Mouse (Mus musculus) forebrain, embryonic 12.5 days (tissue): ENCODE measurements around the gene Sox9. TPM values are rescaled to one million over a fixed set of nuclear protein-coding genes. Genes with fewer than 3 reads are reported as not detected.

ENCODE experiments used
- ATAC-seq: fragments of 200-750 bp; cut with Nextera tagmentation; 2 replicates; pipeline ENCODE4 v1.8.0; 2017; ENCODE audit warnings: moderate TSS enrichment; ENCODE audit not compliant: low FRiP score
- H3K27ac ChIP-seq: fragments of 300-500 bp; sonication (generic); 2 replicates; pipeline ENCODE4 v1.5.1; 2016; ENCODE audit warnings: mild to moderate bottlenecking
- H3K27me3 ChIP-seq: fragments of 300-500 bp; sonication (generic); 2 replicates; pipeline ENCODE4 v1.6.1; 2016; ENCODE audit warnings: mild to moderate bottlenecking
- H3K36me3 ChIP-seq: fragments of 300-500 bp; sonication (generic); replicated peaks from 2 replicates; pipeline ENCODE4 v1.6.1; 2016; ENCODE audit warnings: mild to moderate bottlenecking
- H3K4me1 ChIP-seq: fragments of 300-500 bp; sonication (generic); 2 replicates; pipeline ENCODE4 v1.6.1; 2016
- H3K4me2 ChIP-seq: fragments of 300-500 bp; sonication (generic); 2 replicates; pipeline ENCODE4 v1.6.1; 2016; ENCODE audit warnings: mild to moderate bottlenecking, moderate library complexity
- H3K4me3 ChIP-seq: fragments of 300-500 bp; sonication (generic); replicated peaks from 2 replicates; pipeline ENCODE4 v1.5.1; 2016; ENCODE audit warnings: mild to moderate bottlenecking
- H3K9ac ChIP-seq: fragments of 300-500 bp; sonication (generic); 2 replicates; pipeline ENCODE4 v1.6.1; 2016; ENCODE audit warnings: mild to moderate bottlenecking
- H3K9me3 ChIP-seq: fragments of 300-500 bp; sonication (generic); 2 replicates; pipeline ENCODE4 v1.6.1; 2016
- WGBS: fragments of 180-500 bp; shearing (Covaris S2); methylation state at CpG from one replicate; pipeline ENCODE4 v1.1.7; 2016; 5-methylcytosine and 5-hydroxymethylcytosine counted together
- polyA plus RNA-seq: library from polyadenylated mRNA; unstranded; fragments of >200 nt; fragmentation: Nextera tagmentation; extraction: Ambion mirVana; gene quantifications from 2 replicates; pipeline ENCODE4 v1.2.1, GENCODE M21; 2016

Sox9 gene
- polyA plus RNA-seq, 1 experiment from 2014 or later = 152 TPM

GRCm38 (mm10) chr11:112835468-112836092 lies 53.6 kb downstream of the Sox9 start:
- Histone ChIP-seq H3K9me3 (no peaks in the 10 kb centered on the region), H3K4me3 (no peak overlapping the region), H3K9ac (no peak overlapping the region), H3K4me1 (peaks cover 36% of the 10 kb centered on the region), H3K36me3 (no peaks in the 10 kb centered on the region), H3K27ac (no peak overlapping the region), H3K4me2 (no peak overlapping the region), H3K27me3 (no peaks in the 10 kb centered on the region)
- WGBS = 51% methylated on average over 7 of the region's 7 CpGs
- ATAC-seq = no peak
